Mouse (Mus musculus) C2C12 (cell line): Measurements from ENCODE around the gene Ppp1r1a. TPM values are rescaled to one million over a fixed set of nuclear protein-coding genes. Genes with fewer than 3 reads are reported as not detected.

ENCODE experiments used
- H3K27me3 ChIP-seq: one replicate; pipeline ENCODE4 v1.6.1; 2011; ENCODE audit not compliant: control insufficient read depth, insufficient read depth, insufficient read length
- H3K36me3 ChIP-seq: one replicate; pipeline ENCODE4 v1.6.1; 2011; ENCODE audit not compliant: control insufficient read depth, insufficient read depth
- H3K4me3 ChIP-seq: one replicate; pipeline ENCODE4 v1.5.1; 2011; ENCODE audit warnings: mild to moderate bottlenecking, control low read depth; ENCODE audit not compliant: poor library complexity, insufficient read depth, severe bottlenecking
- H3K79me2 ChIP-seq: one replicate; pipeline ENCODE4 v1.6.1; 2011; ENCODE audit not compliant: control insufficient read depth, insufficient read depth
- H3K79me3 ChIP-seq: one replicate; pipeline ENCODE4 v1.6.1; 2011; ENCODE audit warnings: low read depth, control low read depth
- H3ac ChIP-seq: one replicate; pipeline ENCODE3; 2011; ENCODE audit warnings: low read depth; ENCODE audit not compliant: control insufficient read depth, insufficient read length
- CEBPB ChIP-seq: IDR thresholded peaks from one replicate; pipeline ENCODE4 v1.6.1; 2011; ENCODE audit warnings: low read depth, mild to moderate bottlenecking, control low read depth, moderate library complexity
- CTCF ChIP-seq: IDR thresholded peaks from one replicate; pipeline ENCODE4 v1.5.1; 2011; ENCODE audit not compliant: control insufficient read depth, insufficient read depth, insufficient read length
- FOSL1 ChIP-seq: IDR thresholded peaks from one replicate; pipeline ENCODE4 v1.8.0; 2011; ENCODE audit warnings: mild to moderate bottlenecking, low read length; ENCODE audit not compliant: poor library complexity, insufficient read depth, severe bottlenecking
- MAX ChIP-seq: IDR thresholded peaks from one replicate; pipeline ENCODE4 v1.6.1; 2011; ENCODE audit warnings: mild to moderate bottlenecking, control low read depth
- MYOD1 ChIP-seq: IDR thresholded peaks from one replicate; pipeline ENCODE4 v1.6.1; 2011; ENCODE audit warnings: low read depth; ENCODE audit not compliant: control insufficient read depth, insufficient read length
- MYOG ChIP-seq: IDR thresholded peaks from one replicate; pipeline ENCODE4 v1.6.1; 2011; ENCODE audit not compliant: control insufficient read depth, insufficient read length; ENCODE audit errors: extremely low read depth
- USF1 ChIP-seq: IDR thresholded peaks from one replicate; pipeline ENCODE4 v1.6.1; 2011; ENCODE audit warnings: low read depth, mild to moderate bottlenecking, control low read depth, moderate library complexity
- polyA plus RNA-seq: library from polyadenylated mRNA; unstranded; fragments of >200 nt; fragmentation: generic; extraction: Trizol; gene quantifications from one replicate; pipeline ENCODE4 v1.2.1, GENCODE M21; 2012; ENCODE audit warnings: missing spikeins

The Ppp1r1a gene
- polyA plus RNA-seq, 1 experiment, result 0.02 TPM

DNA sequence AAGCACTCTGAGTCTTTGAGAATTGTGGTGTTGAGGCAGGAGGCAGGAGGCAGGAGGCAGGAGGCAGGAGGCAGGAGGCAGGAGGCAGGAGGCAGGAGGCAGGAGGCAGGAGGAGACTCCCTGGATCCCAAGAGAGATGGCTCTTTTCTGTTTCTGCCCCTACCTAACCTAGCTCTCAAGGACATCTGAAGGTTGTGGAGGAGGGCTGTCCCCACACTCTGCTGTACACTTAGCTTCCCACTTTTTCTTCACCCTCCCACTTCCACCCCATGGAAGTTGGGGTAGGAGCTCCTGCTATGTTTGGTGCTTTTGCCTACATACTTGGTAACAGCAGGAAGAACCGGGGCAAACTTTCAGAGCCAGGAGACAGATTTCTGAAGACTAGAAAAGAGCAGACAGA, 2.0 kb downstream of the Ppp1r1a start:
- TF ChIP-seq FOSL1 (no peak), CEBPB (no peak), USF1 (no peak), MYOG (no peak)
- H3K79me3 ChIP-seq, result no peaks in the 10 kb centered on the region
- H3K79me2 ChIP-seq, result no peaks in the 10 kb centered on the region
- no peak overlapping the region for H3ac ChIP-seq
- H3K27me3 ChIP-seq, result peaks cover 67% of the 10 kb centered on the region
- no peak overlapping the region for H3K4me3 ChIP-seq
- H3K36me3 ChIP-seq, result no peaks in the 10 kb centered on the region

- TF ChIP-seq MYOG, result no peak
- TF ChIP-seq FOSL1, result no peak
- TF ChIP-seq USF1, result no peak
- H3K79me2 ChIP-seq, result no peaks in the 10 kb centered on the region
- no peaks in the 10 kb centered on the region for H3K79me3 ChIP-seq
- no peaks in the 10 kb centered on the region for H3K36me3 ChIP-seq
- no peak overlapping the region for H3ac ChIP-seq
- H3K4me3 ChIP-seq, result no peak overlapping the region
- H3K27me3 ChIP-seq, result peaks cover 67% of the 10 kb centered on the region
Observed at GRCm38 (mm10) chr15:103535030-103535429, 2.8 kb downstream of the Ppp1r1a start.

DNA sequence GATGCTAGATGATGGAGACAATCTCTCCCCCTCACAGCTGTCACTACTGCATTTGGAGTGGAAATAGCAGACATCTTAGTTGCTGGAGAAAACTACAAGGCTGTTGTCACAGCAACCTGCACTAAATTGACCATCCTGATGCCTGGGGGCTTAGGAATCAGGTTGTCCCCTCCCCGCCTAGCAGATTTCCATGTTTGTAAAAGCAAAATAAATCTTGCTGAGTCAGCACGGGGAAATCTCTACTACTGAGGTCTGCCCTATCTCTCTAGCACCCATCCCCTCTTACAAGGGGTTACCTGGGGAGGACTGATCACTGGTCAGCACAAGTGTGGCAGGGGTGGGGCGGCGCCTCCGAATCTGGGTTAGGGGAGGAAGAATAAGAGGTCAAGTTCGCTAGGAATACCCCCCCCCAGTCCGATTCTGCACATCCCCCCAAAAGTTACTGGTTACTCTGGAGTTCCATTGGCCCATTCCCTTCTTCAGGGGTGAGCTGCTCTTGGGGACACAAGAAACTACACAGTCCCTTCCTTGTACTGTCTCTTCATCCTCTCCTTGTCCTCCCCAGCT, 3.7 kb downstream of the Ppp1r1a start:
- TF ChIP-seq USF1, result no peak
- no peak for TF ChIP-seq MAX
- TF ChIP-seq CTCF, result no peak
- TF ChIP-seq MYOD1, result no peak
- TF ChIP-seq MYOG, result no peak
- TF ChIP-seq CEBPB, result no peak
- no peak for TF ChIP-seq FOSL1
- no peak overlapping the region for H3K4me3 ChIP-seq
- no peaks in the 10 kb centered on the region for H3K79me3 ChIP-seq
- no peak overlapping the region for H3ac ChIP-seq
- H3K36me3 ChIP-seq, result no peaks in the 10 kb centered on the region
- no peaks in the 10 kb centered on the region for H3K79me2 ChIP-seq
- H3K27me3 ChIP-seq, result peaks cover 62% of the 10 kb centered on the region

DNA sequence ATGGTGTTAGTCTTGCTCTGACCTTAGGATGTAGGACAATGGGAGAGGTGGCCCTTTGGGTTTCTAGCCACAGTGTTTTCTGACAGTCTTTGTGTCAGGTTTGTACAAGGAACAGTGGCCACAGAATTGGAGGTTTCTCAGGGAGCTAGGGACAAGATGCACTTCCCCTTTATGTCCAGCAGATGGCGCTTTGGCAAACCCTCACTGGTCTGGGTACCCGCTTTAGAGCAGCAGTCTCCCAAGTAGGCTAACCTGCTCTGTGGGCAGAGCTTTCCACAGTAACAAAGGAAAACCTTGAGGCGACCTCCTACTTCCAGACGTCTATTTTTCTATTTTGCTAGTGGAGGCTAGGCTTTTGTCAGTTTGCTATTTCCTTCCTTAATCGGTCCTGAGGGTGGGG, 7.4 kb downstream of the Ppp1r1a start:
- H3ac ChIP-seq, result no peak overlapping the region
- no peak for TF ChIP-seq MYOG
- peak; percentile 88 for TF ChIP-seq CTCF
- no peaks in the 10 kb centered on the region for H3K79me2 ChIP-seq
- no peak overlapping the region for H3K4me3 ChIP-seq
- no peaks in the 10 kb centered on the region for H3K36me3 ChIP-seq
- peaks cover 24% of the 10 kb centered on the region for H3K27me3 ChIP-seq
- H3K79me3 ChIP-seq, result no peaks in the 10 kb centered on the region

GRCm38 (mm10) chr15:103523156-103523555, 14.6 kb downstream of the Ppp1r1a start:
- Histone ChIP-seq H3K4me3 (no peak overlapping the region), H3K36me3 (no peaks in the 10 kb centered on the region), H3K79me3 (no peaks in the 10 kb centered on the region), H3K79me2 (no peaks in the 10 kb centered on the region), H3K27me3 (no peaks in the 10 kb centered on the region), H3ac (no peak overlapping the region)
- TF ChIP-seq USF1, result no peak
- no peak for TF ChIP-seq CTCF
- no peak for TF ChIP-seq MYOD1
- no peak for TF ChIP-seq MAX
- no peak for TF ChIP-seq FOSL1
- TF ChIP-seq MYOG, result no peak
- no peak for TF ChIP-seq CEBPB

- Histone ChIP-seq H3K4me3 (no peak overlapping the region), H3K36me3 (no peaks in the 10 kb centered on the region), H3ac (no peak overlapping the region), H3K27me3 (no peaks in the 10 kb centered on the region), H3K79me2 (no peaks in the 10 kb centered on the region), H3K79me3 (no peaks in the 10 kb centered on the region)
- no peak for TF ChIP-seq CEBPB
- no peak for TF ChIP-seq MYOD1
- no peak for TF ChIP-seq MAX
- TF ChIP-seq FOSL1, result no peak
- no peak for TF ChIP-seq USF1
- TF ChIP-seq CTCF, result no peak
- TF ChIP-seq MYOG, result no peak
Observed at GRCm38 (mm10) chr15:103522458-103523099, 15.2 kb downstream of the Ppp1r1a start.
